Mouse (Mus musculus): ENCODE results near the gene Actrt3. TPM values are rescaled to one million over a fixed set of nuclear protein-coding genes. Genes with fewer than 3 reads are reported as not detected.

Actrt3 gene
- not detected for total RNA-seq (2021)
- long read RNA-seq, experiment 1: 0 reads
- long read RNA-seq, experiment 2: 0 reads

- no peak for DNase-seq
- intact Hi-C loops (cut with DNase I): loop anchor here (5.0 to 10.0 kb wide), 2 partner anchors 195 to 537 kb away; partner anchors contain the start of gene Sec62
Observed at GRCm38 (mm10) chr3:30599711-30600545, at the start of gene Actrt3. Gene Actrt3, minus strand, starts transcription at chr3:30599939.

- no peak for DNase-seq
- intact Hi-C loops (cut with DNase I): no loop called here
Observed at GRCm38 (mm10) chr3:30648466-30648865, 48.7 kb upstream of the Actrt3 start.

GRCm38 (mm10) chr3:30647440-30648090 lies 47.8 kb upstream of the Actrt3 start, which contains the start of gene Lrrc34:
Gene Lrrc34, minus strand, starts transcription at chr3:30647869.
- intact Hi-C loops (cut with DNase I): no loop called here
- DNase-seq: no peak

- DNase-seq: no peak
- intact Hi-C loops (cut with DNase I): no loop called here
Observed at GRCm38 (mm10) chr3:30646761-30647160, 47.0 kb upstream of the Actrt3 start.

- intact Hi-C loops (cut with DNase I): no loop called here
- DNase-seq: no peak
Observed at GRCm38 (mm10) chr3:30644207-30644606, 44.5 kb upstream of the Actrt3 start, which contains the start of gene Lrriq4. Gene Lrriq4, plus strand, starts transcription at chr3:30644507.

- intact Hi-C loops (cut with DNase I): no loop called here
Observed at GRCm38 (mm10) chr3:30635629-30636028, 35.9 kb upstream of the Actrt3 start.

GRCm38 (mm10) chr3:30633681-30634080 lies 33.9 kb upstream of the Actrt3 start:
- intact Hi-C loops (cut with DNase I): no loop called here
- no peak for DNase-seq

More at GRCm38 (mm10) chr3:30635629-30636028, 35.9 kb upstream of the Actrt3 start:
- DNase-seq: no peak

- intact Hi-C loops (cut with DNase I): no loop called here
- DNase-seq: no peak
Observed at GRCm38 (mm10) chr3:30620132-30620531, 20.4 kb upstream of the Actrt3 start.

- intact Hi-C loops (cut with DNase I): no loop called here
- DNase-seq: no peak
Observed at GRCm38 (mm10) chr3:30610930-30611329, 11.2 kb upstream of the Actrt3 start.

GRCm38 (mm10) chr3:30608999-30609398 lies 9.3 kb upstream of the Actrt3 start:
- intact Hi-C loops (cut with DNase I): loop anchor here (10.0 kb wide), 1 partner anchor 186 kb away; the partner anchor contains the start of gene Sec62
- DNase-seq: no peak

- intact Hi-C loops (cut with DNase I): loop anchor here (10.0 kb wide), 1 partner anchor 192 kb away; the partner anchor contains the start of gene Sec62
- no peak for DNase-seq
Observed at GRCm38 (mm10) chr3:30603256-30603655, 3.5 kb upstream of the Actrt3 start.

GRCm38 (mm10) chr3:30602740-30603098 lies 3.0 kb upstream of the Actrt3 start:
- intact Hi-C loops (cut with DNase I): loop anchor here (10.0 kb wide), 1 partner anchor 192 kb away; the partner anchor contains the start of gene Sec62
- DNase-seq: peak in 1 of 2 experiments; percentile 37

GRCm38 (mm10) chr3:30602065-30602739 lies 2.5 kb upstream of the Actrt3 start, which contains the start of gene Mynn:
Gene Mynn, plus strand, starts transcription at chr3:30602065.
- intact Hi-C loops (cut with DNase I): loop anchor here (10.0 kb wide), 1 partner anchor 193 kb away; the partner anchor contains the start of gene Sec62
- DNase-seq: peak; percentile 94 to 98

- intact Hi-C loops (cut with DNase I): loop anchor here (10.0 kb wide), 1 partner anchor 193 kb away; the partner anchor contains the start of gene Sec62
- DNase-seq: no peak
Observed at GRCm38 (mm10) chr3:30601610-30602064, 1.9 kb upstream of the Actrt3 start.

- intact Hi-C loops (cut with DNase I): loop anchor here (10.0 kb wide), 1 partner anchor 194 kb away; the partner anchor contains the start of gene Sec62
- DNase-seq: peak; percentile 77 to 80
Observed at GRCm38 (mm10) chr3:30601175-30601574, 1.4 kb upstream of the Actrt3 start.

GRCm38 (mm10) chr3:30600717-30601116 lies 978 bp upstream of the Actrt3 start:
- intact Hi-C loops (cut with DNase I): loop anchor here (10.0 kb wide), 1 partner anchor 194 kb away; the partner anchor contains the start of gene Sec62
- no peak for DNase-seq

- intact Hi-C loops (cut with DNase I): loop anchor here (5.0 kb wide), 1 partner anchor 540 kb away; no protein-coding TSS in a partner anchor
- no peak for DNase-seq
Observed at GRCm38 (mm10) chr3:30597271-30597670, 2.5 kb downstream of the Actrt3 start.

GRCm38 (mm10) chr3:30595111-30595832 lies 4.5 kb downstream of the Actrt3 start:
- intact Hi-C loops (cut with DNase I): loop anchor here (5.0 kb wide), 1 partner anchor 542 kb away; no protein-coding TSS in a partner anchor
- DNase-seq: peak; percentile 21 to 41

Data from gastrocnemius, postnatal 36 days (tissue).